Mouse (Mus musculus) kidney, postnatal 4 days (tissue): ENCODE measurements at regions not wholly inside any gene's neighbourhood (a gene's known extent, or its start where the extent isn't known, plus 50 kb on each side); places are given as distances from the start of the nearest gene placed in this dataset.

ENCODE experiments used
- DNase-seq, 2 experiments: peaks; one replicate each; pipeline ENCODE4 v3.0.0; 2021; ENCODE audit warnings: mixed read lengths in 2 of 2

- no peak for DNase-seq
Measured at GRCm38 (mm10) chr4:54045258-54046029, 219.6 kb downstream of the Tmem38b start.

- no peak for DNase-seq
Measured at GRCm38 (mm10) chr4:54064331-54064730, 238.5 kb downstream of the Tmem38b start.

DNA sequence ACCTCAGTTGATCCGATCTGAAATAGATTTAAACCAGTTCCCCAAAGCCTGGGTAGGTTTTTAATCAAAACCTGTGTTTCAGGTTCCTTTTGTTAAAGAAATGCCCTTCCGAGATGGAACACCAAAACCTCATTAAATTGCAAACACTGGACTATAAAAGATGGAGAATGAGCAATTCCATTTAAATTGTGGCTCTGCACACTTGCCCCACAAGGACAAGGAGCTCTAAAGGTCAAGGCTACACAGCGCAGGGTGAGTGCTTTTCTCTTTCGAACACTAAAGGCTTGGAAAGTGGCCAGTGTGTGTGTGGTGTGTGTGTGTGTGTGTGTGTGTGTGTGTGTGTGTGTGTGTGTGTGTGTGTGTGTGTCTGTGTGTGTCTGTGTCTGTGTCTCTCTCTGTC is 246.1 kb downstream of the Tmem38b start:
- no peak for DNase-seq

DNA sequence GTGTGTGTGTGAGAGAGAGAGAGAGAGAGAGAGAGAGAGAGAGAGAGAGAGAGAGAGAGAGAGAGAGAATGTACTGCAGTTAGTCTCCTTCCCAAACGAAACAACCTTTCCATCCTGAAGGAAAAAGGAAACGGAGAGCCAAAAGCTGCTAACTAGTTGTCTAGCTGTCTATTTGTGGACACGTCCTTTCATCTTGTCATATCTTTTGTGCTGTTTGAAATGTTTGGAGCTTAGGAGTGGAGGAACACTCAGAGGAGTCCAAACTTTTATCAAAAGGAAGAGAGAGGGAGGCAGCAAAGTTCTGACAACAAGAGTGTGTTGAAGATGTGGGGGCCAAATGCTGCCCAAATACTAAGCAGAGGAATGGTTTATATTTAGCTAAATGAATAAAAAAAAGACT is 246.6 kb downstream of the Tmem38b start:
- DNase-seq, result no peak

DNA sequence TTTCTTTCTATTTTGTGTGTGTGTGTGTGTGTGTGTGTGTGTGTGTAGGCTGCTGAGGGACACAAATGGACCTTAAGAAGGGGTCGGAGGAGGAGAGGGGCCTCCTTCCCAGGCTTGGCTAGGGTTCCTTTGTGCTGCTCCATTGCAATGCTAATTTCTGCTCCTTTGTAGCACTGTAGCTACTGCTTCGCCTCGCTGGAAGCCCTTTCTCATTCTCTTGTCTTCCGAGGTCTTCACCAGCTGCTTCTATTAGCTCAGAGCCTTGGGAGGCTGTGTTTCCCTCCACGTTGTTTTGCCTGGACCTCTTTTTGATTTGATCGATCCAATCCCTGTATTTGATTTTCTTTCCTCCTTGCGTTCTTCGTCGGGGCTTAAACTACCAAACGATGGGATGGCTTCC is 247.1 kb downstream of the Tmem38b start:
- no peak for DNase-seq

DNA sequence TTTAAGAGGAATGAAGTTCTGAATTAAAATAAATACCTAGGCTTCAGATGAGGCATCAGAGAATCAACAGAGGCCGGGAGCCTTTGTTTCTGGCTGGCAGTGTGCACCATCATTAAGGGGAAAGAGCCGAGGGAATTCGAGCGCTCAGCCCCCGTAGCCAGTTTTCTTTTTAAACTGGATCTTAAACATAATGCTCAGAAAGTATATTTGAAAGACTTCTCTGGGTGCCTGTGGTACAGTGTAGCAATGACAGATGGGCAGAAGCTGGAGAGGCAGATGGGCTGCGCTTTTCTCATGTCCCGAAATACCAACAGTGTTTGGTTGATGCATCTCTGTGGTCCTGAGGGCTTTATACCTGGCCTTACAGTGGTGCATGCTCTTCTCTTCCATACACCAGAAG is 247.6 kb downstream of the Tmem38b start:
- no peak for DNase-seq

GRCm38 (mm10) chr4:54074226-54074625 is 248.4 kb downstream of the Tmem38b start:
- no peak for DNase-seq

GRCm38 (mm10) chr4:54080526-54080925 is 254.7 kb downstream of the Tmem38b start:
- DNase-seq, result no peak

DNA sequence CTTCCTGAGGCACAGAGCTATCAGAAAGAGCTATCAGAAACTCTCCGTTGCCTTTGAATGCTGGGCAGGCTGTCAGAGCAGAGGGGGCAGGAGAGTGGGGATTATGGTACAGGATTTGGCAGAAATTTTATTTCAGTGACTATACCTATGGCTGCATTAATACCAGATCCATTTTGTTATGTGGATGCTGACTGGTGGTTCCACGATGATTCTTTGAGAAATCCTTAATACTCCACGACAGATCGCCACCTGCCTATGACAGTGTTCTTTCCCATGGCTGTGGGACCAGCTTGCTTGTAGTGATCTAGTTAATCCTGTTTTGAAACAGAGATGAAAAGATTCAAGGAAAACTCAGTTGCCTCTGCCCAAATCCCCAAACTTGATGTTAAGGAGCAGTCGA is 255.6 kb downstream of the Tmem38b start:
- no peak for DNase-seq

DNA sequence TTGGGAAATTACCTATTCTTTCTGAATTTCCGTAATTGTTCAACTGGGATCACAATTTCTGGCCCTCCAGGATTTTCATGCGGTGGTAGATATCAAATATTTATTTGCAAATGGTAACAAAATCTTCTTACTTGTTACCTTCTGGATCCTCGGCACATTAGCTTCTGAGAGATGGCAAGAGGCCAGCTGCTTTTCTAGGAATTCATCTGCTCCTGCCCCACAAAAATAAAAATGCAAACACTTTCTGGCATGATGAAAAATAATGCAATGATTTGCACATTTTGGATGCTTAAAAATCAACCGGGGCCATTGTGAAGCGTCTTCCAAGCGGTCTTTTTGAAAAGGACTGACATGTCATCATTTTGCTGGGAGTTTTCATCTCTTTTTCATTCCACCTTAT is 258.9 kb downstream of the Tmem38b start:
- DNase-seq, result no peak

DNA sequence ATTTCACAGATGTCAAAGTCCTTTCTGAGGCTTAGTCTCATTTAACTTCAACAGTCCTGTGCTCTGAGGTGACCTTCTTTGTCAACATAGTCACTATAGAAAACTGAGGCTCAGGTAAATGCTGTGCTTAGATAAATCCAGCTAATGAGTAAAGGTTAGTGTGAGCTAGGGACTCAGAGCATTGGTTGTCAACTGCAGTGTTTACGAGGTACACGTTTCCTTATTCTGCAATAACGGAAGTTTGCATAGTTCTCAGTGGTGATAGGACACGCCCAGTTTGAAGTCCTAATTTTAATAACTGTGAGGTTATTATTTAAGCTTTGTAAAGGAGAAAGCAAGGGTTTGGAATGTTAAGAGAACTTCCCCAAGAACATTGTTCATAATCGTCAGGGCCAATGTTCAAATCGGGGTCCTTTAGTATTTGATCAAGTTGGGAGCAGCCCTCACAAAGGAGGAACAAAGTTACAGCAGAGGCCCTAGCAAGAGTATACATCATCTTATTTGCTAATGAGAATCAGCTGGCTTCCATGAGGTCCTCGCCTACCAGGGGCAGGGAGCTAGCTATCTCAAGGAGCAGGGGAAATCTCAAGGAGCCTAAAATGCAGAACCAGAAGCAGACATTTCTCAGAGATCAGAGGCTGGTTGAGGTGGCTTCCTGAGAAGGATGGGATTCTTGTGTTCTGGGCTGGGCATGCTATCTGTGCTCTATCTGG is 268.6 kb downstream of the Tmem38b start:
- no peak for DNase-seq

- DNase-seq, result no peak
Measured at GRCm38 (mm10) chr4:54095200-54095930, 269.5 kb downstream of the Tmem38b start.

GRCm38 (mm10) chr4:54097543-54097942 is 271.7 kb downstream of the Tmem38b start:
- DNase-seq, result no peak

DNA sequence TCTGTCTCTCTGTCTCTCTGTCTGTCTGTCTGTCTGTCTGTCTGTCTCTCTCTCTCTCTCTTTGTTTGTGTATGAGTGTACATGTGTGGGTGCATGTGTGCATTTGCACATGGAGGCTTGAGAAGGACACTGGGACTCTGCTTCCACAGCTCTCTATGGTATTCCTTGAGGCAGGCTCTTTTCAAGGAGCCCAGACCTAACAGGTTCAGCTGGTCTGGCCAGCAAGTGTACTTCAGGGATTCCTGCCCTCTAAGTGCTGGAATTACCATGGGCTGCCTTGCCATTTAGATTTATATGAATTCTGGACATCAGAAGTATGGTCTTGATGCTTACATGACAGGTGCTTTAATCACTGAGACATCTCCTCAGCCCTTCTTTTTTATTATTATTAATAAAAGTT is 274.4 kb downstream of the Tmem38b start:
- DNase-seq, result no peak

DNA sequence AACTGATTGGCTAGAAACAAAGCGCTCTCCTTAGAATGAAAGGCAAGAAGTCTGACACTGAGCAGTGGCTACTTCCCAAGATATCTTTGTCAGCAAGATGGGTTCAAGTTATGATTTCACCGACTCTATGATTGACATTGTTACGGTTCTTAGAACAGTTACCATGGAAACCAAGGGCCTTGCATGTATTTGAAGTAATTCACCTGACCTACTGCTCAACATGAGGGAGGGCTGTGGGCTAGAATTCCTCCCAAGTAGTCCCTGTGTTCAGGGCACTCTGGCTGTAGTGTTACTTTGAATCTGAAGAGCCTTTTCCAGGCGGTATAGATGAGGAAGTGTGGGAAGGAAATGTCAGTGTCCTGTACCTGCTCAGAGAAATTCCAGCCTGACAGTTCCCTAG is 281.1 kb downstream of the Tmem38b start:
- no peak for DNase-seq

DNA sequence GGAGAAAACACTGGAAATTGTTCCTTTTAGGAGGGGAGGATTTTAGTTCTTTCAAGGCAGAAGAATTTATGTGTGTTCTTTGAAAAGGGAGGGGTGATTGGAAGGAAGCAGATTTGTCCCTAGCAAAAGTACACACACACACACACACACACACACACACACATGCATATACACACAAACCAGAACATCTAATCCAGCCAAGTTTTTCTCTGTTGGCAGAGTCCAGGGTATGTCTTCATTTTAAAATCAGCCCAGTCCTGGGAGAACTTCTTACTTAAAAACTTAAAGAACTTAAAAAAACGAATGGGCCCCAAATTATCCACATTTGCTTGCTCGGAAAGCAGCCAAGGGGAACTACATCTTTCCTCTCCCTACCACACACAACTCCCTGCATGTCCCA is 290.5 kb downstream of the Tmem38b start:
- DNase-seq, result no peak

DNA sequence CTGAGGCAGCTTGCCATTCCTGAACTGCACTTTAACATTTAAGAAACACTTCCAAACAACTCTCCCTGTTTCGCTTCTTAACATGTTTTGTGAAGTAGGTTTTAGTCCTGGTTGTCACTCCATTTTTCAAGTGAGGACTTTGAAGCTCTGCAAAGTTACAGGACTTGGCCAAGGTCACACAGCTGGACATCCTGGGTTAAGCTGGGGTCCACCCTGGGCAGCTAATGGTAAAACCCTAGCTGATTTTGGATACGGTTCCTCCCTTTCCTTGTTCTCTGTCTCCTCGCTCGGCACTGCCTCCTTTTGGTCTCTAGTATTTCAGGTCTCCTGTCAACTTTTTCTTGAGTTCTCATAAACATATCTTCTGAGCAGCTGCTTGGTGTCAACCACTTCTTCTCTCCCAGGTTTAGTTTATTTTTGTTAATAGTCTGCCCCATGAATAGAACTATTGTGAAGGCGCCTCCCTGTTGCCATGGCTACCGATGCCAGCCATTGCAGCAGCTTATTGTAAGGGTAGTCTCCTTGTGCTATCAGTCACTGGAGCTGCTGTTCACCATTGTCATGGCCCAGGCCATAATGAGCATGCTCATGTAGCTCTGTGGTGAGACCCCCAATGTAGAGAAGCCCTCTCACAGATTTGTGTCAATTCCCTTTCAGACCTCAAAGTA is 292.5 kb downstream of the Tmem38b start:
- no peak for DNase-seq

GRCm38 (mm10) chr4:54128717-54129698 is 303.2 kb downstream of the Tmem38b start:
- no peak for DNase-seq

DNA sequence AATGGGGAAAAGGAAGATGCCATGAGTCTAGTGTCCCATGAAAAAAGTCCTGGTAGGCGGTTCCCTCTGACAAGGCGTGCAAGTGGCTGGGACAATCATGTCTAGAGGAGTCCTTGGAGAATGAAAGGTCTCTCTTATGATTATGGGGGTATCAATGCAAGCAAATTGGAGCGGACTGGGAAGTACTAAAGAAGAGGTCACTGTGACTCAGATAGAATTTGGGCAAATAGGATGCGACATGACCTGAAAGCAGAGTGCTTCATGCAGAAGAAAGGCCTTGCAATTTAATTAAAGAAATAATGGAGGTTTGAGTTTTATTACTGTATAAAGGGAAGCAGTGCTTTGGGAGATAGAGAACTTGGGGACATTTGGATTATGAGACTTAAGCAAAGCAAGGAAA is 330.3 kb downstream of the Tmem38b start:
- DNase-seq, result no peak

GRCm38 (mm10) chr4:54161337-54161993 is 335.6 kb downstream of the Tmem38b start:
- no peak for DNase-seq

GRCm38 (mm10) chr4:54162308-54162707 is 336.5 kb downstream of the Tmem38b start:
- no peak for DNase-seq
